Mouse (Mus musculus) R1 (cell line): ENCODE results near the gene Pef1.

ENCODE experiments used
- DNase-seq: peaks from one replicate; pipeline ENCODE4 v3.0.0-alpha.2; 2018; ENCODE audit warnings: low read depth, low spot score

Gene Pef1

DNA sequence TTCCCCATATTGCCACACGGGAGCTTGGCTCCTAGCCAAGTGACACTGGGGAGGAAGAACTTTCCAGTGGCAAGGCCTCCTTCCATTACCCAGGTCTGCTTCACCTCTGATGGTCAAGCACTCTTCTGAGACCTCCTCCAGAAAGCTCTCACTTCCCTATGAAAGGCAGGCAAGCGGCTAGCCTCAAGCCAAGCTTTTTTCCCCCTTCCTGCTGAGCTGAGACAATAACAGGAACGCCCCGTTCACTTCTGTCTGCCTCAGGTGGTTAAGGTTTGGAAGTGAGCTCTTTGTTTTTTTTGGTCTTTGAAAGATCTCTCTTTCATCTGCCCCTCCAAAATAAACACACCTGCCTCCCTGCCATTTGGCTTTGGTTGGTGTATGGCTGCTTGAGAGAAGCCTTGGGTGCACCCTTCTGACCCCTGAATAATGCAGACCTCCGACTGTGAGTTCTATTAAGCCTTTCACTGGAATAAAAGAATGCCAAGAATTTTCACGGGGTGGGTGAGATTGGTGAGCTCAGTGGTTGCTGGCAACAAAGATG is at the start of gene Pef1:
TSS of gene Pef1 (plus strand) at position 448 of the 541 bp plus-strand sequence.
- DNase-seq, result peak; percentile 99

DNA sequence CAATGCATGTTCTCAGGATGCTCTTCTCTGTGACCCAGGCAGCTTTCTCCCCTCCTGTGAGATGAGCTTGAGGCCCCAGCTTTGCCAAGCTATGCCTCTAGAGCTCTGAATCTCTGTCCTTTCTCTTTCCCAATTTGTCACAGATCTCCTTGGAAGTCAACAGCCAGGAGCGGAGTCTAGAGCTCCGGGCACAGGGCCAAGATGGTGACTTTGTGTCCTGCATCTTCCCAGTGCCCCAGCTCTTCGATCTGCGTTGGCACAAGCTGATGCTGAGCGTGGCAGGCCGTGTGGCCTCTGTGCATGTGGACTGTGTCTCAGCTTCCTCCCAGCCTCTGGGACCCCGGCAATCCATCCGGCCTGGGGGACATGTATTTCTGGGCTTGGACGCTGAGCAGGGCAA is 49.2 kb upstream of the Pef1 start:
- DNase-seq, result no peak

DNA sequence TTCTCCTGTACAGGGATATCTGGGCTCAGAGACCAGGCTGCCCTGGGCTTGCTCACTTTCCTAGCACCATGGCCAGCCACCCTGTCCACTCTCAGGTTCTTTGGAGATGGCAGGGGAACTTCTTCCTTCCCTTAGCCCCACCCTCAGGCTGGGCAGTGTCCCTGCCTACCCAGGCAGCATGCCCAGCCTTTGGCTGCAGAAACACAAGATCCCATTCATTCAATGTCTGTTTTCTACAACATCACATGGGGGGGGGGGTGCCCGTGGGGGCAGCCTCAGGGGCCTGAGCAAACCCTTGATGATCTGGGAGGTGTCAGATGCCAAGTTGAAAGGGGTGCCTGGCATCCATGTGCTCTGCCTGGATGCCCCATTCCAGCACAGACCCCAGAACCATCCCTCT is 47.6 kb upstream of the Pef1 start:
- DNase-seq, result no peak

DNA sequence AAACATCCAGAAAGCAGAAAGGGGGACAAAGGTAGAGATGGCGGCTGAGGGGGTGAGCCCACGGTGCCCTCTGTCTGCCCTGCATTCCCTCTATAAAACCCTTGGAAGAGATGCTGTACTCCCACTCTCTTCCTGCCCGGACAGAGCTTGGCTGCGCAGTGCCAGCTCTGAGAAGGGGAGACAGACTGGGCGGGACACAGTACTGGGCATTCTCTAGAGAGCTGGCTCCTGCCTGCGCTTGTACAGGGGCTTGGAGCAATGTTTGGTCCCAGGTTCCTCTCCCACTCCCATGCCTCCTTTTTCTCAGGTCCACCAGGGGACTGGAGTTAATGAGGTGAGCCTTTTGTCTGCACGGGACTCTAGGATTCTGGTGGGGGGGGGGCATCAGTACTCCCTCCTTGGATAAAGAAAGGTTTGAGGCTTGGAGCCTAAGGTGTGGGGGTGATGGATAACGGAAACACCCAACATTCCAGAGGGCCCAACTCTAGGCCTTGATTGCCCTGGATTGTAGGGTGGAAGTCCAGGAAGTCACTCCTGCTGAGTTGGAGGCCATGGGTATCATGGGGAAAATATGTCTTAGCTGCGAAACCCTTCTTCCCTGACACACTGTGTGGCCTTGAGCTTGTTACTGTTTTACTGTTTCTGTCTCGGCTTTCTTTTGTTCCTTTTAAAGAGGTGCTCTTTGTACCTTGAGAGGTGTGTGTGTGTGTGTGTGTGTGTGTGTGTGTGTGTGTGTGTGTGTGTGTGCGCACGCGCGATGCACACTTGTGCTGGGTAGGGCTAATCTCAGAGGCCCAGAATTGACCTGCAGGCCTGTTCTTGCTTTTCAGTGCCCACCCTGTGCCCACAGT is 47.0 kb upstream of the Pef1 start:
- DNase-seq, result peak; percentile 22

DNA sequence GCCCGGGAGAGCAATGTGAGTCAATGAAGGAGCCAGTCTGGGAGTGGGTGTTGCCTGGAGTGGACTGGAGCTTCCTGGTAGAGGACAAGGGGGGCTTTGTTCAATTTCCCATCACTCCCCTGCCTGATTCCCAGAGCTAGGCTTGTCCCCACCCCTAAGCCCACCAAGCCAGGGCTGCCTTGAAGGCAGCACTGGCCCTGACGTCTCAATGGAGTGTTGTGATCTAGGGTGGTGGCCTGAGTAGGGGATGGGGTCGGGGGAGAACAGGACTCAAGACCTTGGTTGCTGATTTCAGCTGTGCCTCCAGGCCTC is 46.4 kb upstream of the Pef1 start:
- DNase-seq, result no peak

DNA sequence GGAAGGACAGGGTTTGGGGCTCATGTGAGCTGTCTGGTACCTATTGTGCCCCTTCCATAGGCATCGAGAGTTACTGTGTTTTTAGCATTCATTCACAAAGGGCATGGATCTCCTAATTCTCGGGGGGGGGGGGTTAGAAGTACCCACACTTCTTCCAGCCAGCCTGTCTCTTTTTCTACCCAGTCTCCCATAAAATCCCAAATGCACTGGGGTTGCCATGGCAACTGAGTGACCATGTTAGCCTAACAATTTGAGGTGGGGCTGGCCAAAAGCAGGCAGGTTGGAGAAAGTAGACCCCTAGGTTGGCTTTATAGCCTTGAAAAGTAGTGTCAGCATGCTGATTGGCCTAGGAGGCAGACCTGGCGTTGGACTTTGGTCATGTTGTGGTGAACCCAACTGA is 45.9 kb upstream of the Pef1 start:
- DNase-seq, result peak; percentile 54

DNA sequence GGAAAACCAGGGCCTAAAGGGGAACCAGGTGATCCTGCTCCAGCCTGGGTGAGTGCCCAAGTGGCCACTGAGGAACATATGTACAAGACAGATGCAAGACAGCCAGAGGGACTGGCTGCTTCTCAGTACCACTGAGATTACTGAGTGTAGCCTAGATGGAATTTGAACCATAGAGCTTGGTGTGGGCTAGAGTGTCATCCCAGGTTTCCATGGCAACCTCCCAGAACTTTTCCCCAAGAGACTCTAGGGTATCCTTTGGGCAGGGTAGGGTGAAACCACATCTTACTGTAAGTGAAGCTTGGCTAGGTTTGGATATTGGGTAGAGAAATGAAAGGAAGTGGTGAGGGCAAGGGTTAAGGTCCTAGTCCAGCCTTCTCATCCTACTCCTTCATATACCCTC is 41.4 kb upstream of the Pef1 start:
- peak; percentile 69 for DNase-seq

DNA sequence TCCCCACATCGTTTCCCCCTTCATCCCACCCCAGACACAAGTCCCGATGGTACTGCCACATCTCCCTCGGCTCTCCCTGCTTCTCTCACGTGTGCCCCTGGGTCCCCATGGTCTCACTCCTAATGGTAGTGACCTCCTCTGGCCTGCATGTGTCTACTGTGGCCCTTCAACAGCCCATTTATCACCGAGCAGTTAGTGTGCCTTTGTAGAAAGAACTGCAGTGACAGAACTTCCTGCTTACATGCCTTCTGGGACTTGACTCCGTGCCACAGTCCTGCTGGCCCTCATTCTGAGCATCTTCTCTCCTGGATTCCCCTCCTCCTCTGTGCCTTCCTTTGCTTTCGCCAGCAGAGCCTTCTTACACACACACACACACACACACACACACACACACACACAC is 39.2 kb upstream of the Pef1 start:
- DNase-seq, result no peak

DNA sequence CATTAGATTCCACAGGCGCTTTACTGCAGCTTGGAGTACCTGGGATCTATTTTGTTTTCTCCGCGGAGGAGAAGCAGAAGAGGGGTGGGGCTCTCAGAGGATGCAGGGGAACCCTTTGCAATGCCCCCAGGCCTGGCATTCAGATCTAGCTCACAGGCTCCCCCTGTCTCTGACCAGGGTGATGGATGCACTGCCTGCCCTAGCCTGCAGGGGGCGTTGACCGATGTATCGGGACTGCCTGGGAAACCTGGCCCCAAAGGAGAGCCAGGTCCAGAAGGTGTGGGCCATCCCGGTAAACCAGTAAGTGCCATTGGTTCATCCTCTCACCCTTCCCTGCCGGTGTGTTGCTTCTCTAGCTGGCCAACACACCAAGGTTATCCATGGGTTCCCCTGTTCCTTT is 35.5 kb upstream of the Pef1 start:
- peak; percentile 77 for DNase-seq

DNA sequence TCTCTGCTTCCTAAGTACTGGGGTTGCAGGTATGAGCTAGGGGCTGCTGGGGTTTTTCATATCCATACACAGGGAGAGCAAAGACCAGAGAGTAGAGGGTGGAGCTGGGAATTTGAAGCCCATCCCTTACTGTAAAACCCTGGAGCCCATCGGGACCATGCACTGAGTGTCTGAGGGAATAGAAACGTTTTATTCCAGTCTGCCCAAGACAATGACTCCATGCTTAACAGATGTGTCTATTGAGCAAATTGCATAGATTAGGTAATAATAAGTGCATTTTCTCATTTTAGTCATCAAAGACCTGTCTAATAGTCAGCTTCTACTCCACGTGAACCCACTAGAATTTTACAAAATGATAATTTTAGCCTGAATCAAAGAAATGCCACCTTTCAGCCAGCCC is 31.8 kb upstream of the Pef1 start:
- no peak for DNase-seq

DNA sequence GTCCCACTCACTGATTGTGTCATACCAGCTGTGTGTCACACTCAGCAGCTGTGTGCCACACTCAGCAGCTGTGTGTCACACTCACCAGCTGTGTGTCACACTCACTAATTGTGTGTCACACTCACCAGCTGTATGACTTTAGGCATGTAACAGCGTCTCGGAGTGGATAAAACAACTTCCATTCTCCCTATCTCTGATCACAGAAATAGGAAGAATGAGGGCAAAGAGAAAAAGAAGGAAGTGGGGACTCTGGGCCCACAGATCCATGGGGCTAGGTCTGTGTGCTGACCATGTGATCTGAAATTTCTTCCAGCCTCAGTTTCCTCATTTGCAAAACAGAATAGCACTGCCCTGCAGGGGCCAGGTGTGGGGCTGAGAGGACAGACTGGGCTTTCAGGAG is 30.6 kb upstream of the Pef1 start:
- no peak for DNase-seq

DNA sequence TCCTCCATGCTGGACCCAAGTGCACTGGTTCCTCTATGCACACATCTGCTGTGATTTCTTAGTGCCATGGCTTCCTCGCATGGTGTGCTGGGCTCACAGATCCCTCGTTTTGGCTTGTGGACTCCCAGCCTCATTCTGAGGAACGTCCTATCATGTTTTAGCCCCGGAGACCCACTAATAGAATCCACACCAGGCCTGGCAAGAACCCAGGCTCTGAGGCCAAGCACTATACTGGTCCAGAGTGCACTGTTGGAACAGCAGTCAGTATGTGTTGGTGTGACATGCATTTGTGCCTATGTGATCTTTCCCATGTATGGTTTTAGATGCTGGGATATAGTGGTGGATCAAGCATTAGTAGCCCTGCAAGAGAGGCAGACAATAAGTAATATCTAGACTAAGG is 29.0 kb upstream of the Pef1 start:
- no peak for DNase-seq

DNA sequence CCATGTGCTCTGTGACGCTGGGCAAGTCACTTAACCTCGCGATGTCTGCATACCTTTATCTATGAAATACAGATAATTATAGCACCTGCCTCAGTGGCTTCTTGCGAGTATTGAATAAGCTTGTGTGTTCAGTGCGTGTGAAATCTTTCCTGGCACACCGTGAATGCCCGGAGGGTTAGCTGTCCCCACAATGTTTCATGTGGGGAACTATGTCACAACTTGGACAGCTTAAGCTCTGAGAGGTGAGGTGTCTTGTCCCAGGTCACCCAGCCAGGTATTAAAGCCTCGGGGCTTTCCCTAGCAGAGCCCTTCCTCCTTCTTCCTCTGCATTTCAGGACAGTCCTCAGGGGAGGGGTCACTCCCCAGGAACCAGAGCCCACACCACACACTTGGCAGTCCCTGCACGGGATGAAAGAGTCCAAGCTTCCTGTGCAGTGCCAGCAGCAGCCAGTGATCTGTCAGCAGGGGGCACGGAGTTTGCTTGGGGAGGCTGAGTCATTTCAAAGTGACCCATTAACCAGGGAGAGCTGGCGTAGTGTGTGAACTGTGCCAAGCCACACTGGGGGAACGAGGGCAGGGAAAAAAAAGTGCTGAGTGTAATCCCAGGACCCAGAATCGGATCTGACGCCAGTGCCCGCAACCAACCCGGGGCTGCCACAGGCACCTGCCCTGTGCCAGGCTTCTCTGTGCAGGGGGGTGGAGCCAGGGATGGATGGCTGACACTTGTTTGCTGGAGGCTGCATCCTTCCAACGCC is 27.4 kb upstream of the Pef1 start:
- no peak for DNase-seq

DNA sequence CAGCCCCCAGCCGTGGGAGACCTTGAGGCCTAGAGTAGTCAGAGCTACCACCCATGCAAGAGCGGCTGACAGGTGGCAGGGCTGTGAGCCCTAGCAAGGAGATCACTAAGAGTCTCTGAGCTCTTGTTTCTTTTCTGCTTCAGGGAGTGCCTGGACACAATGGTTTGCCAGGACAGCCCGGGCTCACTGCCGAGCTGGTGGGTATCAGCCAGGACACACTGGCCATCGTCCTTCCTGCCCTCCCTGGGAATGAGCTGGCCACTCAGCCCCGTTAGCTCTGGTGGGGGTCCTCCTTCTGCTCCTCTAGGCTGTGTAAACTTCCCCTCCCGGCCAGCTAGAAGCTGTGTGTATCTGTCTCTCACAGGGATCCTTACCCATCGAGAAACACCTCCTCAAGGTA is 25.5 kb upstream of the Pef1 start:
- DNase-seq, result no peak

DNA sequence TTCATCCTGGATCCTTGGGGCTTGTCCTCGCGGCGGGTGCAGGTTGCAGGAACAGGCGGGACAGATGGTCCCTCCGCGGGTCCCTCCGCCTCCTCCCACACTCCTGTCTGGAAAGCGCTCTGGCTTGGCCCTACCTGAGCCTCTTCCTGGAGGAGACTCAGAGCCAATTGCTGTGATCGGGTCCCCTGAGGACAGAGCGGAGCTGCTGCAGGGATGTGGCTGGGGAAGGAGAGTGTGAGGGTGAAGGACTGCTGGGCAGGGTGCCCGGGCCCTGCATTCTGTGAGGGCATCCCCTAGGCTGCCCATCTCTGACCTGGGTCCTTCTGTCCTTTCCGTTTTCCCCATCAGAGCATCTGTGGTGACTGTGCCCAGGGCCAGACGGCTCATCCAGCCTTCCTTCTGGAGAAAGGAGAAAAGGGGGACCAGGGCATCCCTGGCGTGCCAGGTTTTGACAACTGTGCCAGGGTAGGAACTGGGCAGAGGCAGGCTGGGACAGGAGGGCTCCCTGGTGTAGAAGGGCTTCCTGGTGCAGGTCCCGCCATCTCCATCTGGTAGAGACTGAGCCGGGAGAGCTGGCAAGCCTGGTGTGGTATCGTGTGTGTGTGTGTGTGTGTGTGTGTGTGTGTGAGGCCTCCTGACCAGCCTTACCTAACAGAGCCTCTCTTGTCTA is 23.4 kb upstream of the Pef1 start:
- no peak for DNase-seq

DNA sequence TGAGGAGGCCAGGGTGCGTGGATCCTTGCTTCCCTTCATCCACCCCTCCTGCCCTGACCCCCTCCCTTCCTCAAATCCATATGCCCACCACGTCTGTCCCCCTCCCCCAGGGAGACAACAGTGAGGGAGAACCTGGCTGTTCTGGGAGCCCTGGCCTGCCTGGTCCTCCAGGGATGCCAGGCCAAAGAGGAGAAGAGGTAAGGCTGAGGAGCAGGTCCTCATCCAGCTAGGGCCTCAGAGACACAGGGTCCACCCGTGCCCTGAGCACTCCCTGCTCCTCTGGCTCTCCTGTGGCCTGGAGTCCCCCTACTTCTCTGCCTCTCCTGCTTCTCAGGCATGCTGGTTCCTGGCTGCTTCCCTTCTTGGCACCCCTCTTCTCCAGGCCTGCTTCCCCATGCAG is 22.8 kb upstream of the Pef1 start:
- no peak for DNase-seq

DNA sequence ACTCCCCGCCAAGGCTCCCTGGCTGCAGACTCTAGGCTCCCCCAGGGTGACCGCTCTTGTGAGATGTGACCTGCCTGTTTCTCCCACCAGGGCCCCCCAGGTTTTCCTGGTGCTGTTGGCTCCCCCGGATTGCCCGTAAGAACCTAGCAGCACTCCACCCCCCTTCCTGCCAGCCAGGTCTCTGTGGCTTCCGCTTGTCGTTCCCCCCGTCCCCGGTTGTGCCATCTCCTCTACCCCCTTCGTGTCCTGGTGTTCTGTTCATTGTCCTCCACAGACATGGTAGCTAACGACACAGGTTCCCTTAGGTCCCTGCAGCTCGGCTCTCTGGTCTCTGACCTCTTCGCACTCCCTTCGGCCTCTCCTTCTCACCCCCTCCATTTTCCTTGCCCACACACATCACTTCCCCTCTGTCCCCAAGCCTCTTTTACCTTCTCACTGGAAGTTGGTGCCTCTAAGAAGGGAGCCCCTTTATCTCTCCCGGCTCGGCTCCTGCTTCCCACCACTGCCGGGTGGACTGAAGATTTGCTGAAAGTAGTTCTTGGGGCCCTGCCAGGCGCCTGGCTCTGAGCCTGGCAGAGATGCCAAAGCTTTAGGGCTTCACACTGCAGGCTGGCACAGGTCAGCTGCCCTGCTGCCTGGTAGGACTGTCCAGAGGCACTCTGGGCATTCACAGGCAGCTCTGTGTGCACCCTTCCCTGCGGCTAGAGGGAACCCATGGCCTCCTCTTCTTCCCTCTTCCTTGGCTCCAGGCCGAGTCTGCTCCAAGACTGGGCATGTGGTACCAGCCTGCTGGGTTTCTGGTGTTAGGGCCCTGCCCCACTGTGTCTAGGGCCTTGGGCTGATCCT is 20.8 kb upstream of the Pef1 start:
- no peak for DNase-seq

DNA sequence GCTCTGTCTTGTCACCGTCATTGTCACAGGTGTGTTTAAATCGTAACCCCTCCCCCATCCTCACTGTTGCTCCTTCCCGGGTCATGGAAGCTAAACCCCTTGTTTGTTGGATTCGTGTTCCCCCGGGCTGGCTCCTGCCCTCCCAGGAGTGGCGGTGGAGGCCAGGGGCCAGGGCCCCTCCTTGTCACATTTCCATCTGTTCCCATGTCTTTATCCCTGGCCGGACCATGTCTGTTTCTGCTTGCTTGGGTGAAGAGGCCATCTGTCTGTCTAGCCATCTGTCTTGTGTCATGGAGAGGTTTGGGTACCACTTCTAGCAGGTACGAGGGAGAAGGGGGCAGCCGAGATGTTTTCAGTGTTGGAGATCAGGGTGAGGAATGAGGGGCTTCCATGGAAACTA is 20.1 kb upstream of the Pef1 start:
- no peak for DNase-seq

DNA sequence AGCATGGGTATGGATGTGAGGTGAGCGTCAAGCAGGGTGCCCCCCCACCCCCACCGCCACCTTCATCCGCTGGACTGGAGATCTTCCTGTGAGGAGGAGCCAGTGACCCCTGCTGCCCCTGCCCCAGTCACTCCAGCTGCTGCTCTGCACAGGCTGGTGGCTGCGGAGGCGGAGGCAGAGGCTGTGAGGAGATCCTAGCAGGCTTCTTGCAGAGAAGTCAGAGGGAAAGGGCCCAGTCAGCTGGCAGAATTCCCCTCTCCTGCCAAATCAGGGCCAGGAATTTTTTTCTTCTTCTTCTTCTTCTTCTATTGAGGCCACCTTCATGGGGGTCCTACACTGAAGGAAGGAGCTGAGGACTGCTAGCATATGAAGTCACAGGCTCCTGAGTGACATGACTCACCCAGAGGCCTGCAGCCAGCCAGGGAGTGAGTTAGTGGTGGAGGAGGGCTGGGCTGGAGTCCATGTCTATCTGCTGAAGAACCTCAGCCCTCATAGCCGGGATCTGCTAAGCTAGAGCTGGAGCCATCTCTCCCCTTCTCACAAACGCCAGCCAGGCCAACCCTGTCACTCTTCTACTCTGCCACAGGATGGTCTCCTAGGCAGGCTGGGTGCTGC is 17.9 kb upstream of the Pef1 start:
- DNase-seq, result no peak

DNA sequence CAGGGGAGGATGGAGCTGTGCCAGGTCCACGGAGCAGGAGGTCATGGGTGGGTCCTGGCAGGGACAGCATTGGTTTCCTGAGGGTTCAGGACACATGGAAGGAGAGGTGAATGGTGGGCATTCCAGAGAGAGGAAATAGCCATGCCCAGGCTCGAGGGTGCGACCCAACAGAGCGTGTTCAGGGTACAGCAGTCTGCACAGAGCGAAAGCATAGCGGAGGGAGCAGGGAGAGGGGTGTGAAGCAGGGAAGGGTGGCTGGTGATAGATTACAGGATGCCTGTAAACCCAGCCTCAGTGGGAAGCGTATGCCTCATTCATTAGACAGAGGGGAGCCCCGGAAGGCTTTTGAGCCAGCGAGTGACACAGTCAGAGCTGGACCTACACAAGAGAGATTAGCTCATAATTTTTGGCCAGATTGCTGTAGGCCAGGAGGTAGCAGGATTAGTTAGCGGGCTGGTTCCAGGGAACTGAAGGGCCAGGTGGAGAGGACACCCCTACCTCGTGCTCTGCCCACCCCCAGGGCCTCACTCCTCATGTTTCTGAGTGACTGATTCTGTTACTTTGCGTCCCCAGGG is 17.0 kb upstream of the Pef1 start:
- no peak for DNase-seq

DNA sequence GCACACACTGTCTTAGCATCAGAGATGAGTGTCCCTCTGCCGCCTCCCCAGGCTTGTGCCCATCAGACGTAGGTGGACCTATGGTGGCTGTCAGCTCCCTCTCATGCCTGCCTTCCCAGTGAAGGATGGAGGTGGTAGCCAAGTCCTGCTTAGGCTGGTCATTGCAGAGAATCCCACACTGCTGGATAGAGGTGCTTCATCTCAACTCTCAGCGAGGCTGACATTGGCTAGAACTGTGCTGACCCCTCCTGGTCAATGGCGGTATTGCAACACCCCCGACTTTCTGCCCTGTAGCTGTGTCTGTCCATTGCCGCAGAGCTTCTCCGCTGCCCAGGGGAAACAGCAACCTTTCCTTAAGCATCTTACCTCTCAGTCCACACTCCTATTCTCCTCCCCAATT is 15.1 kb upstream of the Pef1 start:
- DNase-seq, result peak; percentile 70
